Mouse (Mus musculus): ENCODE results near the gene Zfp429. TPM values are rescaled to one million over a fixed set of nuclear protein-coding genes. Genes with fewer than 3 reads are reported as not detected.

Gene Zfp429
- polyA plus RNA-seq, 1 experiment from 2014 or later, result 5.8 TPM

- Histone ChIP-seq H3K4me1 (ENCODE audit: insufficient read depth) (no peaks in the 10 kb centered on the region), H3K36me3 (ENCODE audit: insufficient read depth) (peaks cover 6% of the 10 kb centered on the region; the same call in 1 of the 2 replicates), H3K4me3 (ENCODE audit: low read depth, low read length) (no peak overlapping the region), H3K4me2 (no peak overlapping the region), H3K27me3 (ENCODE audit: insufficient read depth, low read length) (no peaks in the 10 kb centered on the region), H3K9me3 (ENCODE audit: low read depth, low read length) (no peaks in the 10 kb centered on the region), H3K9ac (no peak overlapping the region), H3K27ac (ENCODE audit: low read depth) (no peak overlapping the region)
- ATAC-seq (ENCODE audit: insufficient read depth) (no peak), DNase-seq (no peak)
- no peak for TF ChIP-seq CTCF (IDR thresholded peaks at IDR 0.05; ENCODE audit: low read depth)
- WGBS, result 79% methylated on average over 2 of the region's 2 CpGs
Observed at GRCm38 (mm10) chr13:67343422-67343821, 56.2 kb downstream of the Zfp429 start.

Other genes starting within 250 kb of the Zfp429 start
- gene Rsl1, start 226.6 kb downstream of the Zfp429 start, polyA plus RNA-seq (2014; fragmentation: Nextera tagmentation; extraction: Ambion mirVana), result 5.1 and 7.3 TPM in 2 replicates
- 0.83 and 1.3 TPM in 2 replicates for gene Zfp455, start 205.3 kb downstream of the Zfp429 start, polyA plus RNA-seq (2014; fragmentation: Nextera tagmentation; extraction: Ambion mirVana)
- gene Zfp458, start 121.4 kb downstream of the Zfp429 start, polyA plus RNA-seq (2014; fragmentation: Nextera tagmentation; extraction: Ambion mirVana), result 1.7 TPM in 2 replicates
- 0.42 TPM in 1 of 2 replicates, not detected in the other for gene Zfp457, start 93.3 kb downstream of the Zfp429 start, polyA plus RNA-seq (2014; fragmentation: Nextera tagmentation; extraction: Ambion mirVana)
- 2.9 and 3.1 TPM in 2 replicates for gene Zfp595, start 67.2 kb downstream of the Zfp429 start, polyA plus RNA-seq (2014; fragmentation: Nextera tagmentation; extraction: Ambion mirVana)
- 0.67 TPM in 1 of 2 replicates, not detected in the other for gene Gm28044, start 39.3 kb downstream of the Zfp429 start, polyA plus RNA-seq (2014; fragmentation: Nextera tagmentation; extraction: Ambion mirVana)
- gene Zfp953, start 39.2 kb downstream of the Zfp429 start, polyA plus RNA-seq (2014; fragmentation: Nextera tagmentation; extraction: Ambion mirVana), result 1.3 and 1.6 TPM in 2 replicates
- gene Gm28041, start 24.1 kb downstream of the Zfp429 start, polyA plus RNA-seq (2014; fragmentation: Nextera tagmentation; extraction: Ambion mirVana), result 0.28 and 0.37 TPM in 2 replicates
- gene Zfp456, start 24.0 kb downstream of the Zfp429 start, polyA plus RNA-seq (2014; fragmentation: Nextera tagmentation; extraction: Ambion mirVana), result 1.8 and 2.2 TPM in 2 replicates
- gene Zfp459, start 21.6 kb upstream of the Zfp429 start, polyA plus RNA-seq (2014; fragmentation: Nextera tagmentation; extraction: Ambion mirVana), result 1.0 and 1.2 TPM in 2 replicates
- 10.1 and 11.5 TPM in 2 replicates for gene Zfp874a, start 51.8 kb upstream of the Zfp429 start, polyA plus RNA-seq (2014; fragmentation: Nextera tagmentation; extraction: Ambion mirVana)
- 2.4 and 2.8 TPM in 2 replicates for gene Zfp874b, start 84.4 kb upstream of the Zfp429 start, polyA plus RNA-seq (2014; fragmentation: Nextera tagmentation; extraction: Ambion mirVana)
- gene Zfp58, start 100.7 kb upstream of the Zfp429 start, polyA plus RNA-seq (2014; fragmentation: Nextera tagmentation; extraction: Ambion mirVana), result 12.7 and 13.1 TPM in 2 replicates
- gene Gm26965, start 126.3 kb upstream of the Zfp429 start, polyA plus RNA-seq (2014; fragmentation: Nextera tagmentation; extraction: Ambion mirVana), result 0.30 TPM in 1 of 2 replicates, not detected in the other
- gene Zfp87, start 126.4 kb upstream of the Zfp429 start, polyA plus RNA-seq (2014; fragmentation: Nextera tagmentation; extraction: Ambion mirVana), result 20.5 and 24.3 TPM in 2 replicates
- 16.0 and 16.5 TPM in 2 replicates for gene Zfp748, start 154.0 kb upstream of the Zfp429 start, polyA plus RNA-seq (2014; fragmentation: Nextera tagmentation; extraction: Ambion mirVana)
- gene Zfp729b, start 209.9 kb upstream of the Zfp429 start, polyA plus RNA-seq (2014; fragmentation: Nextera tagmentation; extraction: Ambion mirVana), result 4.4 and 4.7 TPM in 2 replicates
- gene Gm49345, start 237.9 kb upstream of the Zfp429 start, polyA plus RNA-seq (2014; fragmentation: Nextera tagmentation; extraction: Ambion mirVana), result not detected in 2 replicates
- 3.6 and 4.6 TPM in 2 replicates for gene Zfp729a, start 238.0 kb upstream of the Zfp429 start, polyA plus RNA-seq (2014; fragmentation: Nextera tagmentation; extraction: Ambion mirVana)